Mouse (Mus musculus) stomach, embryonic 14.5 days (tissue): Measurements from ENCODE around the gene Gm21304. TPM values are rescaled to one million over a fixed set of nuclear protein-coding genes. Genes with fewer than 3 reads are reported as not detected.

Source experiments
- ATAC-seq: fragments of 200-750 bp; cut with Nextera tagmentation; 2 replicates; pipeline ENCODE4 v1.8.0; 2017; ENCODE audit warnings: low read depth, moderate TSS enrichment; ENCODE audit not compliant: insufficient number of reproducible peaks, insufficient read depth, low FRiP score
- H3K27ac ChIP-seq: fragments of 300-500 bp; sonication (generic); 2 replicates; pipeline ENCODE4 v1.5.1; 2014; ENCODE audit warnings: mild to moderate bottlenecking, low read length, moderate library complexity, mixed read lengths
- H3K27me3 ChIP-seq: fragments of 300-500 bp; sonication (generic); 2 replicates; pipeline ENCODE4 v1.6.1; 2014; ENCODE audit warnings: low read length, control low read depth, mixed read lengths; ENCODE audit not compliant: control insufficient read depth, insufficient read depth
- H3K36me3 ChIP-seq: fragments of 300-500 bp; sonication (generic); 2 replicates; pipeline ENCODE4 v1.6.1; 2014; ENCODE audit warnings: mild to moderate bottlenecking, control low read depth, low read length, moderate library complexity, mixed read lengths; ENCODE audit not compliant: control insufficient read depth, insufficient read depth
- H3K4me1 ChIP-seq: fragments of 300-500 bp; sonication (generic); 2 replicates; pipeline ENCODE4 v1.6.1; 2014; ENCODE audit warnings: low read length, control low read depth, mixed read lengths; ENCODE audit not compliant: control insufficient read depth, insufficient read depth
- H3K4me2 ChIP-seq: fragments of 300-500 bp; sonication (generic); replicated peaks from 2 replicates; pipeline ENCODE4 v1.6.1; 2014; ENCODE audit warnings: low read depth, low read length, control low read depth
- H3K4me3 ChIP-seq: fragments of 300-500 bp; sonication (generic); 2 replicates; pipeline ENCODE4 v1.5.1; 2014; ENCODE audit warnings: low read depth, low read length, control low read depth
- H3K9ac ChIP-seq: fragments of 300-500 bp; sonication (generic); replicated peaks from 2 replicates; pipeline ENCODE4 v1.6.1; 2014; ENCODE audit warnings: low read depth, mild to moderate bottlenecking, control low read depth, low read length, moderate library complexity, mixed read lengths
- H3K9me3 ChIP-seq: fragments of 300-500 bp; sonication (generic); 2 replicates; pipeline ENCODE4 v1.6.1; 2016; ENCODE audit warnings: low read depth, low read length, control low read depth; ENCODE audit not compliant: control insufficient read depth
- WGBS: fragments of 180-500 bp; shearing (Covaris S2); extraction: QIAGEN DNeasy Blood & Tissue Kit; methylation state at CpG from one replicate; pipeline ENCODE4 v1.1.7; 2014; 5-methylcytosine and 5-hydroxymethylcytosine counted together
- polyA plus RNA-seq: library from polyadenylated mRNA; unstranded; fragments of >200 nt; fragmentation: Nextera tagmentation; extraction: Ambion mirVana; gene quantifications from 2 replicates; pipeline ENCODE4 v1.2.1, GENCODE M21; 2014

Gene Gm21304
- polyA plus RNA-seq, 1 experiment from 2014 or later = not detected

- Histone ChIP-seq H3K4me1 (no peaks in the 10 kb centered on the region), H3K9ac (no peak overlapping the region), H3K9me3 (no peaks in the 10 kb centered on the region), H3K4me3 (no peak overlapping the region), H3K36me3 (no peaks in the 10 kb centered on the region), H3K27ac (no peak overlapping the region), H3K4me2 (no peak overlapping the region), H3K27me3 (no peaks in the 10 kb centered on the region)
- ATAC-seq = no peak
- 75% methylated on average over 3 of the region's 3 CpGs for WGBS
These were observed 42.1 kb downstream of the Gm21304 start for GRCm38 (mm10) chr10:104210268-104210990.

DNA sequence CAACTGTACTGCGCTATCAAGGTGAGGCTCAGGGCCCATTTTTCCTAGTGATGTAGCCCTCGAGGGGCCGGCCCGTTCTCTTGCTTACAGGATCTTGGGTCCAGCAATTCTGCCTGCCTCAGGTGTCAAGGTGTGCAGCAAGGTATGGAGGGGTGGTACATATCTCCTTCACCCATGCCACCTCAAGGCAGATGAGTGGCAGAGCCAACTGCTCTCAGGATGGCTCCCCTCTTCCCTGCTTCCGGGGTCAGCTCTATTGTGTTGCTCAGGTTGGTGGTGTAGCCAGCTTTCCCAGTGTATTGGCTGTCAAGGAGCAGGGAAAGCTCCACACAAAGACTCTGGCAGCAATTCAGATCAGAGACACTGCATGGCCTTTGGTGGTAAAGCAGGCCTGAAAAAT lies 46.2 kb downstream of the Gm21304 start:
- no peak overlapping the region for H3K27ac ChIP-seq
- no peak overlapping the region for H3K4me2 ChIP-seq
- no peak overlapping the region for H3K4me3 ChIP-seq
- WGBS = 85% methylated on average over 5 of the region's 5 CpGs
- no peaks in the 10 kb centered on the region for H3K9me3 ChIP-seq
- no peaks in the 10 kb centered on the region for H3K36me3 ChIP-seq
- H3K4me1 ChIP-seq = no peaks in the 10 kb centered on the region
- H3K9ac ChIP-seq = no peak overlapping the region
- H3K27me3 ChIP-seq = no peaks in the 10 kb centered on the region
- no peak for ATAC-seq

Other genes with a start within 250 kb of the Gm21304 start
- not detected in 2 replicates for gene Gm21293, start 25.5 kb upstream of the Gm21304 start, polyA plus RNA-seq
- gene Gm6763, start 17.0 kb upstream of the Gm21304 start, polyA plus RNA-seq = not detected in 2 replicates
- not detected in 2 replicates for gene Gm8764, start 8.5 kb upstream of the Gm21304 start, polyA plus RNA-seq
- gene Gm21312, start 8.5 kb downstream of the Gm21304 start, polyA plus RNA-seq = not detected in 2 replicates
- not detected in 2 replicates for gene Gm20765, start 17.0 kb downstream of the Gm21304 start, polyA plus RNA-seq
- not detected in 2 replicates for gene Gm4340, start 25.5 kb downstream of the Gm21304 start, polyA plus RNA-seq